In genomic region chr9:100580196-100580740, GRCm38 (mm10) we compare ENCODE assay signal across 17 mouse cellular contexts. TPM values are rescaled to one million over a fixed set of nuclear protein-coding genes. Genes with fewer than 3 reads are reported as not detected.
DNase-seq lines count a peak whose midpoint lies in the region; ATAC-seq and TF ChIP-seq lines count a peak whose summit lies in the region.
"Had no signal": no experiment of that assay in that cellular context is flagged by ENCODE, and none has a peak within 500 bp of the region (broad histone marks: within the 10 kb centered on the region; RNA-seq: fewer than 3 reads in every experiment).

No protein-coding gene starts in this region.

- no peak for TF ChIP-seq CTCF in ES-Bruce4 (IDR thresholded peaks at IDR 0.05; ENCODE audit: low read depth, low read length)

- TF ChIP-seq EP300 in ES-Bruce4 (IDR thresholded peaks at IDR 0.05; ENCODE audit: insufficient read depth, low read depth, low read length) = no peak

- no peak overlapping the region for H3K27ac ChIP-seq in ES-Bruce4 (ENCODE audit: insufficient read depth, low read length)
- no peak overlapping the region for H3K27ac ChIP-seq in forebrain, embryonic 11.5 days (ENCODE audit: low read depth, low read length)
- H3K27ac ChIP-seq: hindbrain, embryonic 13.5 days; limb, embryonic 15.5 days; stomach, embryonic 15.5 days had no signal

- no peak for ATAC-seq in forebrain, embryonic 11.5 days (replicated peaks; ENCODE audit: low FRiP score)

- H3K4me2 ChIP-seq in forebrain, embryonic 11.5 days (ENCODE audit: low read depth, low read length, severe bottlenecking) = no peak overlapping the region
- H3K4me2 ChIP-seq: hindbrain, embryonic 13.5 days; limb, embryonic 15.5 days; stomach, embryonic 15.5 days had no signal

- WGBS in forebrain, embryonic 11.5 days = 37% methylated on average over 20 of the region's 20 CpGs

- peak; percentile 68 for DNase-seq in heart, adult 11 months
- DNase-seq in heart, adult 18-20 months = no peak
- DNase-seq in forebrain, embryonic 11.5 days (ENCODE audit: low spot score) = no peak
- DNase-seq in lung, postnatal 25 days (ENCODE audit: low spot score) = peak; percentile 41
- DNase-seq in T-cell, adult 2 months (ENCODE audit: low spot score) = no peak
- DNase-seq in frontal cortex, postnatal 36 days (ENCODE audit: low spot score in 2 of 2) = no peak
- DNase-seq in heart, postnatal 4 days = no peak
- DNase-seq: adrenal gland, adult 2 months; B cell, adult 2 months; cerebellum, postnatal 14 days; kidney, adult 9 months; right cerebral cortex, postnatal 4 days had no signal

- no peaks in the 10 kb centered on the region for H3K9me3 ChIP-seq in ES-Bruce4 (replicated peaks; ENCODE audit: control insufficient read depth, insufficient read depth, low read length, poor library complexity, severe bottlenecking)
- no peaks in the 10 kb centered on the region for H3K9me3 ChIP-seq in forebrain, embryonic 11.5 days (ENCODE audit: control insufficient read depth, low read length)
- H3K9me3 ChIP-seq: hindbrain, embryonic 13.5 days; limb, embryonic 15.5 days; stomach, embryonic 15.5 days had no signal

- H3K9ac ChIP-seq in ES-Bruce4 (ENCODE audit: low read depth, poor library complexity, severe bottlenecking) = no peak overlapping the region
- H3K9ac ChIP-seq in forebrain, embryonic 11.5 days (ENCODE audit: low read length) = peak overlapping the region; percentile 31; the same call in 1 of the 2 replicates
- H3K9ac ChIP-seq: hindbrain, embryonic 13.5 days; limb, embryonic 15.5 days; stomach, embryonic 15.5 days had no signal

- no peak for TF ChIP-seq POLR2A in ES-Bruce4 (IDR thresholded peaks at IDR 0.05; ENCODE audit: insufficient read depth, low read length)

- H3K4me3 ChIP-seq in ES-Bruce4 (ENCODE audit: low read depth, low read length) = 0 out of 2 replicates have a peak overlapping the region, but pooled peaks have one; percentile 0
- H3K4me3 ChIP-seq in forebrain, embryonic 11.5 days (ENCODE audit: low read depth, low read length) = no peak overlapping the region
- H3K4me3 ChIP-seq: hindbrain, embryonic 13.5 days; limb, embryonic 15.5 days; myocyte; stomach, embryonic 15.5 days had no signal

- H3K36me3 ChIP-seq in ES-Bruce4 (ENCODE audit: control insufficient read depth, insufficient read depth, low read length, poor library complexity, severe bottlenecking) = no peaks in the 10 kb centered on the region
- H3K36me3 ChIP-seq in forebrain, embryonic 11.5 days (ENCODE audit: control insufficient read depth, insufficient read depth, low read length) = no peaks in the 10 kb centered on the region
- H3K36me3 ChIP-seq: hindbrain, embryonic 13.5 days; limb, embryonic 15.5 days; stomach, embryonic 15.5 days had no signal

- H3K4me1 ChIP-seq in ES-Bruce4 (ENCODE audit: control insufficient read depth, insufficient read depth, low read length) = peaks cover 4% of the 10 kb centered on the region
- peaks cover 11% of the 10 kb centered on the region; the same call in 1 of the 2 replicates for H3K4me1 ChIP-seq in forebrain, embryonic 11.5 days (replicated peaks; ENCODE audit: control insufficient read depth, insufficient read depth, low read length)

- H3K27me3 ChIP-seq in ES-Bruce4 (ENCODE audit: control insufficient read depth, insufficient read depth, low read length, poor library complexity, severe bottlenecking) = no peaks in the 10 kb centered on the region; the same call in 1 of the 2 replicates
- no peaks in the 10 kb centered on the region for H3K27me3 ChIP-seq in forebrain, embryonic 11.5 days (ENCODE audit: control insufficient read depth, insufficient read depth, low read length)
- H3K27me3 ChIP-seq: hindbrain, embryonic 13.5 days; limb, embryonic 15.5 days; stomach, embryonic 15.5 days had no signal

RNA-seq across cellular contexts. Expression of gene Slc35g2, which starts 9.4 kb away (rescaled TPM):
- total RNA-seq in heart, adult 18-20 months (2021) = 1 to 10 TPM; 3.2 to 4.3 TPM
- 1.9 and 5.2 TPM in 2 replicates for polyA plus RNA-seq in ES-Bruce4 (2011; ENCODE audit: insufficient read depth, insufficient read length, low read depth, missing spikeins)
- polyA plus RNA-seq in forebrain, embryonic 11.5 days (2014; fragmentation: Nextera tagmentation; extraction: Ambion mirVana) = 7.5 and 8.5 TPM in 2 replicates
- total RNA-seq in heart, postnatal 4 days (2021) = 10 to 100 TPM in 1 of 2 experiments, 1 to 10 TPM in 1; 9.0 to 10.3 TPM

RNA-seq across cellular contexts. Expression of gene Stag1, which starts 17.3 kb away (rescaled TPM):
- total RNA-seq in heart, adult 18-20 months (2021) = 10 to 100 TPM; 28.4 to 29.5 TPM
- 69.1 and 72.8 TPM in 2 replicates for polyA plus RNA-seq in ES-Bruce4 (2011; ENCODE audit: insufficient read depth, insufficient read length, low read depth, missing spikeins)
- polyA plus RNA-seq in forebrain, embryonic 11.5 days (2014; fragmentation: Nextera tagmentation; extraction: Ambion mirVana) = 57.8 and 63.0 TPM in 2 replicates
- 10 to 100 TPM; 52.3 to 56.4 TPM for total RNA-seq in heart, postnatal 4 days (2021)

RNA-seq across cellular contexts. Expression of gene Nck1, which starts 34.3 kb away (rescaled TPM):
- total RNA-seq in heart, adult 18-20 months (2021) = 10 to 100 TPM; 37.0 to 45.2 TPM
- polyA plus RNA-seq in ES-Bruce4 (2011; ENCODE audit: insufficient read depth, insufficient read length, low read depth, missing spikeins) = 54.9 and 60.1 TPM in 2 replicates
- polyA plus RNA-seq in forebrain, embryonic 11.5 days (2014; fragmentation: Nextera tagmentation; extraction: Ambion mirVana) = 64.2 and 74.7 TPM in 2 replicates
- total RNA-seq in heart, postnatal 4 days (2021) = 10 to 100 TPM; 41.7 to 52.3 TPM

Comparison
In these comparisons a context has a peak if more than half of its experiments do, and no peak if none do; other contexts are left out.
1. DNase-seq: peak in heart, adult 11 months (single experiment) and lung, postnatal 25 days (single experiment); none in heart, adult 18-20 months (0 of 2), forebrain, embryonic 11.5 days (single experiment), T-cell, adult 2 months (single experiment), frontal cortex, postnatal 36 days (0 of 2) and heart, postnatal 4 days (single experiment).